Mouse (Mus musculus): Measurements from ENCODE around the gene Lamtor2.

The Lamtor2 gene

DNA sequence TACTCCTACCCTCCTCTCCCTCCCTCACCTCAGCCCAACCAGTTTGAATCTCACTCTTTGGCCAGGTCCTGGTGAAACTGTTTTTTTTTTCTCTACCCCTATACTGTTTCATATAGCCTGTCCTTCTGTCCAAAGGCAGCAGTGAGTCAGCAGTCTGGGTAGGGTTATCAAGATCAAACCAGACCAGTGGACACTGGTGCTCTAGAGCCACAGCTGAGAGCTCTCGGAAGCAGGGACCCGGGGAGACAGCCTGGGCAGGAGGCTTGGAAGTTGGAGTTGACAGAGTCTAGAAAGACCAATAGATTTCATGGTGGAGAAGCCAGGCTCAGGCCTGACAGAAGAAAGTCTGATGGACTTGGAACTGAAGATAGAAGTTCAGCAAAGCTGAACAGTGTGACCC, 15.7 kb upstream of the Lamtor2 start:
- in situ Hi-C loops (cut with MboI; ENCODE audit: low sequenced_read_pairs), result no loop called here

DNA sequence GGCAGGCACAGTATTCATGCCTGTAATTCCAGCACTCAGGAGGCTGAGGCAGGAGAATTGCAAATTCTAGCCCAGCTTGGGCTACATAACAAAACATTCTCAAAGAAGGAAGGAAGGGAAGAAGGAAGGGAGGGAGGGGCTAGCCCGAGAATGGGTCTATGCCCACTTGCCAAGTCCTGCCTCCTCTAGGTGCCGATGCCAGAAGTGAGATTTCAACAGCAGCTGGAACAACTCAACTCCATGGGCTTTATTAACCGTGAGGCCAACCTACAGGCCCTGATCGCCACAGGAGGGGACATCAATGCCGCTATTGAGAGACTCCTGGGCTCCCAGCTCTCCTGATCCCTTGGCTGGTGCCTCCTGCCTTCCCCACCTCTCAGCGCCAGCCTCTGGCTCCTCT, 15.0 kb upstream of the Lamtor2 start:
- in situ Hi-C loops (cut with MboI; ENCODE audit: low sequenced_read_pairs), result no loop called here

- in situ Hi-C loops (cut with MboI; ENCODE audit: low sequenced_read_pairs), result no loop called here
Observed at GRCm38 (mm10) chr3:88566536-88567061, 13.7 kb upstream of the Lamtor2 start.

DNA sequence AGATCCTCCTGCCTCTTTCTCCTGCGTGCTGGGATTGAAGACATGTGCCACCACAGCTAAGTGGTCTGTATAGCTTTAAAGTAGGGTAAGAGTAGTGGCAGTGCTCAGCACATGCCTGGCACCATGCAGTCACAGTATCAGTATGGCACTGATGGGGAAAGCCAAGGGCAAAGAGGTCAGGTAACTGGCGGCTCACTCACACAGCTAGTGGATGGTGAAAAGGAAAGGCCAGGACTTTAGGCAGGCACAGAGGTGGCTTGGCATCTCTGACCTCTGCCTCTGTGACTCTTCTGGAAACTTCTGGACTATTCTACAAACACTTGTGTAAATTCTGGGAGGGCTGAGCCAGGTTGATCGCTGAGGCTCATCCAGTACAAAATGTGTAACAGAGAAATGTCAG, 13.2 kb upstream of the Lamtor2 start:
- in situ Hi-C loops (cut with MboI; ENCODE audit: low sequenced_read_pairs), result no loop called here

- in situ Hi-C loops (cut with MboI; ENCODE audit: low sequenced_read_pairs), result no loop called here
Observed at GRCm38 (mm10) chr3:88563966-88564365, 11.1 kb upstream of the Lamtor2 start.

DNA sequence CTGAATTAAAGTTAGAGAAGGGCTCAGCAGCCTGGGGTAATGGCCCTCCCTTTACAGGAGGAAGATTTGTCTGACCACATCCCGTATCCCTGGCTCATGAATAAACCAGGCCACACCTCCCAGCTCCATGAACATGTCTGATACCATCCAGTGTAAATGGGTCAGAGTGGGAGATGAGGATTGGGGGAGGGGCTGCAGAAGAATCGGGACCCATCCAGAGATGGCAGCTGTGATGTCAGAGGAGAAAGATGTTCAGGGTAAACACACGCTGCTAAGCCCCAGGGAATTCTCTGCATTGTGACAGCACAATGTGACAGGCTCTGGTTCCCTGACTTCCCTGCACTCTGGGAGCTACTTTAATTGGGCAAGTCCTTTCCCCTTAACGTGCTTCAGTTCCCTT, 10.6 kb upstream of the Lamtor2 start:
- in situ Hi-C loops (cut with MboI; ENCODE audit: low sequenced_read_pairs), result no loop called here

DNA sequence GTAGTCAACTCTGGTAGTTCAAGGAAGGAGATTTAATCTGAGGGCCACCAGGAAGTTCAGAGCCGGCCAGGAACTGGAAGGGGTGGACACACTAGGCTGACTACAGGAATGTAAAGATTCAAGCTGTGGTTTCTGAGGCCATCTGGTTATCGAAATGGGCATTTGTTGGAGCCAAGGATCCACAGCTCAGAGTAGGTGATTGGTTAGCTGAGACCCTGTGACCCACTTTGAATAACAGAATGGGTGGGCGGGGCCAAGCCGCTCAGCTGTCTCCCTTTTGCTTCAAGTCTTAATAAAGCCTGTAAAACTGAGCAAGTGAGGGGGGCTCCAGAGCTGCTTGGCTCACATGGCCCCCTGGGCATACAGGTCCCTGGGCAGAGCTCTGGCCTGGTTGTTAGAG, 9.1 kb upstream of the Lamtor2 start:
- in situ Hi-C loops (cut with MboI; ENCODE audit: low sequenced_read_pairs), result no loop called here

GRCm38 (mm10) chr3:88559596-88559995, 6.7 kb upstream of the Lamtor2 start:
- in situ Hi-C loops (cut with MboI; ENCODE audit: low sequenced_read_pairs), result no loop called here

GRCm38 (mm10) chr3:88556616-88557015, 3.7 kb upstream of the Lamtor2 start:
- in situ Hi-C loops (cut with MboI; ENCODE audit: low sequenced_read_pairs), result no loop called here

DNA sequence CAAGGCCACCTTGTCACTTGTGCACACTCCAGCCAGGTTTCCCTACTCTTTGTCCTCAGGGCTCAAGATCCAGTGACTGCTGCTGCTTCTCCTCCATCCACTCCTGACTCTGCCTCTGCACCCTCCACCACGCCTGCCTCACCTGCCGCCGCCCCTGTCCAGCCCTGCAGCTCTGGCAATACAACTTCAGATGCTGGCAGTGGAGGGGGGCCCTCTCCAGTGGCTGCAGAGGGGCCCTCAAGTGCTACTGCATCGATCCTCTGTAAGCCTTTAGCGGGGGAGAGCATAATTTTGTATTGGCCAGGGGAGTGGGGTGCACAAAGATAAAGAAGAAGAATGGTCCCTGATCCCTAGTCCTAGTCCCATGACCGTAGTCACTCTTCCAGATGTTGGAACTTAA, 2.9 kb upstream of the Lamtor2 start:
- in situ Hi-C loops (cut with MboI; ENCODE audit: low sequenced_read_pairs), result no loop called here

GRCm38 (mm10) chr3:88555069-88555605, 2.3 kb upstream of the Lamtor2 start:
- in situ Hi-C loops (cut with MboI; ENCODE audit: low sequenced_read_pairs), result no loop called here

DNA sequence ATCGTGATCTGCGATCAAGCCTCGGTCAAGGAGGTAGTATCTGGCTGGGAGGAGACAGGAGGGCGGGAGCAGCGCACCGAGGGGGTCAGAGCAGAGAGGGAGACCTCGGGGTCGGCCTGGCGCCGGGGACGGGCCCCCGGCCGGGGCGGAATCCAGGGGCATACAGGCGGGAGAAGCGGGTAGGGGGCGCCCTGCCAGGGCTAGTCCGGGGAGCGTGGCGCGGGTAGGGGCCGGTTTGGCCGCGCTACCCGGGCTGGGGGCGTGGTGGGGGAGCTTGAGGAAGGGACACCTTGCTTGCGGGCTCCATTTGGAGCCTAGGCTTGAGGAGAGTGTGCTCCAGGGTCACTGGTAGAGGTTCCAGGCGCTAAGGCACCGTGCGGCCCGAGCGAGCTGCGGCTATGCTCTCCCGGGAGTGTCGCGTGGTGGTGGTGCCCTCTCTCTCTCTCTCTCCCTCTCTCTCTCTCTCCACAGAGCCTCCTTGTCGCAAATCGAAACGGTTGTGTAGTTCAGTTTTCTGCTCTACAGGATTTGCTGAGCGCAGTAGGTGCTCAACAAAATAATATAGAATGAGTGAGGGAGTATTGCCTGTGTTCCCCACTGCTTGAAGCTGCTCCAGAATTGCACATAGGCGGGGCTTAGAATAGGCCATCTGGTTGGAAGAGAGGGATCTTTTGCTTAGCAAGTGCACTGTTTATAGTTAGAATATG, 1.2 kb upstream of the Lamtor2 start:
- in situ Hi-C loops (cut with MboI; ENCODE audit: low sequenced_read_pairs), result no loop called here

DNA sequence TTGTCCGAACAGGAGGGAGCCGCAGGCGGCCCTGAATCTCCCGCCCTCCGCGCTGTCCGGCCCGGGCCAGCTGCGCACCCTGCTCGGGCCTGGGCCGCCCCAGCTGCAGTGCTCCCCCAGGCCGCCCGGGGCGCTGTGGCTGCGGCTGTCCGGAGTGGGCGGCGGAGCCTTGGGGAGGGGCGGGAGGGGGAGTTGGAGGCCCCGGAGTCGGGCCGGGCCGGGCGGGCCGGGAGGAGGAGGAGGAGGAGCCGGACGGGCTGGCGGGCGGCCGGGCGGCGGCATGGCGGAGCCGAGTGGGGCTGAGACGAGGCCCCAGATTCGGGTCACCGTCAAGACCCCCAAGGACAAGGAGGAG, 628 bp upstream of the Lamtor2 start, which contains the start of gene Ubqln4:
Gene Ubqln4 (plus strand): TSS at position 234 of the 355 bp plus-strand sequence.
- in situ Hi-C loops (cut with MboI; ENCODE audit: low sequenced_read_pairs), result no loop called here

- in situ Hi-C loops (cut with MboI; ENCODE audit: low sequenced_read_pairs), result no loop called here
Observed at GRCm38 (mm10) chr3:88552082-88552645, 710 bp downstream of the Lamtor2 start.

DNA sequence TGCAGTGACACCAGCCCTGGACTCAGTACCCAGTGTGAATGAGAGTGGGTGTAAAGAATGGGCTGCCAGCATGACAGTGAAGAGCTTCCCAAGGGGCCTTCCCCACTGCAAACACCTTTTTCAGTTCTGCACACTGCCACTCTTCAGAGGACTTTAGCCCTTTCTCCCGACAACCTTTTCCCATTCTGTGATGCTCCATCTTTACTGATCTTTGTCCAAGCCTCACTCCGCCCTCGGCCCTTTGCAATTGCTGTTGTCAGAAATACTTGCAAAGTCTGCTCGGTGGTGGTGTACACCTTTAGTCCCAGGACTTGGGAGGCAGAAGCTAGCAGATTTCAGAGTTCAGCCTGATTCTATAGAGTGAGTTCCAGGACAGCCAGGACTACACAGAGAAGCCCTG, 1.3 kb downstream of the Lamtor2 start:
- in situ Hi-C loops (cut with MboI; ENCODE audit: low sequenced_read_pairs), result no loop called here

DNA sequence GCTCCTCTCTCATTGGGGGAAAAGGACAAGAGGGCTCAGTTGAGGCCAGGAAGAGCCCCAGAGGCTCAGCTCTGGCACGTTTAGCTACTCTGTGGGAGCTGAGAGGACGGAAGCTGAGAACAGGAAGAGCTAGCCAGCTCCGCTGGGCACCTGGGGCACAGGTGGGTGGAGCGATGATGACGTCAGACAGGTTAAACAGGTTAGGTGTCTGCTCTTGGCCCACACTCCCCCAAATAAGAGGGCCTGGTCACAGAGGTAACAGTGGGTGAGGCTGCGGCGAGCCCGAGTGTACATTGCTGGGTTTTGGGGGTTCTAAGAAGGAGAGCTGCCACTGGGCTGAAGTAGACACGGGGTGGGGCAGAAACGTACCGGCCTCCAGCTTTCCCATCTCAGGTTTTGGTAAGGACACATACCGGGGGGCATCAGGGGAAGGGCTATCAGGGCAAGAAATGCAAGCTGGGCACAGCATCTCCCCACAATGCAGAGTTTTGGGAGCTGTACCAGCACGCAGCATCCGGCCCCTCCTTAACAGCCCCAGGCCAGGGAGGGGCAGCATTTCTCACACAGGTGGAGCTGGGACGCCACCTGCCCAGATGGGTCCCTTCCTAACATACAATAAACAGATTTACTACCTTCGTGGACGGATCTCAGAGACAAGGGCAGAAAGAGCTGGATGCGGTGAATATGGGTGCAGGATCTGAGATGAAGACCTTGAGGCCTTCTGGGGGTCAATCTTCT, 4.5 kb downstream of the Lamtor2 start, which contains the start of gene Rab25:
Gene Rab25 (minus strand): TSS at position 121 of the 738 bp plus-strand sequence.
- in situ Hi-C loops (cut with MboI; ENCODE audit: low sequenced_read_pairs), result no loop called here

GRCm38 (mm10) chr3:88546674-88547418, 6.0 kb downstream of the Lamtor2 start:
- in situ Hi-C loops (cut with MboI; ENCODE audit: low sequenced_read_pairs), result no loop called here

DNA sequence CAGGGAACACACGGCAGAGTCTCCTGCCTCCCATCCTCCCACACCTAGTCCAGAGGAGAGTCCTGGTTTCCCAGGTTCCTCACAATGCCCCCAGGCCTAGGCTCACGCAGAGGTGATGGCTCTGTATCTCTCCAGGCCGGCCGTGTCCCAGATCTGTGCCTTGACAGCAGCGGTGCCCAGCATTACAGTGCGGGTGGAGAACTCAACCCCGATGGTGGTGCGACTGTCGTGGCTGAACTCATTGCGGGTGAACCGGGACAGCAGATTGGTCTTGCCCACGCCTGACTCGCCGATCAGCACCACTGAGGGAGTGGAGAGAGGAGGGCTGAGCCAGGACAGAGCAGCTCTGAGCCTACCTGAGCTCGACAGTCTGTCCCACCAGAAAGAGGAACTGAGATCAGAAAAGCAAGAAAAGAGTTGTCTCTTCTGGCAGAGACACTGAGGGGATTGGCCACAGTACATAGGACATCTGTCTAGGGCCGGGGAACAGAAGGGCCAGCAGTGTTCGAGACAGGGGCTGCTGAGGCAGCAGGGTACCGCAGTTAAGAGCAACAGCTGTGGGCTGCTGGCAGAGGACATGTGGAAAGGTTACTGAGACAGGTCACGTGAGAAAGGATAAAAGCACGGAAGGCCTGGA, 7.8 kb downstream of the Lamtor2 start:
- in situ Hi-C loops (cut with MboI; ENCODE audit: low sequenced_read_pairs), result no loop called here

- in situ Hi-C loops (cut with MboI; ENCODE audit: low sequenced_read_pairs), result no loop called here
Observed at GRCm38 (mm10) chr3:88544514-88544913, 8.4 kb downstream of the Lamtor2 start.

DNA sequence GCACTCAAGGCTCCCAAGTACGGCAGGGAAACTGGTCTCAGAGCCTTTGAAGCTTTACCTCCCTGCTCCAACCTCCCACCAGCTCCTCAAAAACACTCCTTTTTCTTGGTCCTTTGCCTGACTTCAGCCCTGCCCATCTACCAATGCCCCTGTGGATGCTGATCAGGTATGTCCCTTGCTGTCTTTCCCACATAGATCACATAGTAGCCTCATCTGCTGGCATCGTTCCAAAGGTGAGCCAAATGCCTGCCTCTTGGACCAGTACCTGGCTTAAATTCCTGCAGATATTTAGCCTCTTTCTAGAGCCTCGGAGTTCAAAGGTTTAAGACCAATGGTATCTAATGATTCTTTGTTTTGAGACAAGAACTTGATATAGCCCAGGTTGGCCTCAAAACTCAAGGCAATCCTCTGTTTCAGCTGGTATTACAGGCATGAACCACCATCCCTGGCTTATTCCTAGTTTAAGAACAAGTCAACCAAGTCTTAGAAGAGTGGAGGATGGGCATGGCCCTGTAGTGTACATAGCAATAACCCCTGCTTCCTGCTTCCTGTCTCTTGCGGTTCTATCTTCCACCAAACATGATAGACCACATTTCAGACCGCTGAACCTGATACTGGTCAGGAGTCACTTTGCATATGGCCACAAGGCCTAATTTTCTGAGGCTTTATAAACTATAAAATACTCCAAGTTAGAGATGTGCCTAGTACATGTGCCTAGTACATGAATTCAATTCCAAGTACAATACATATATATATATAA, 9.0 kb downstream of the Lamtor2 start:
- in situ Hi-C loops (cut with MboI; ENCODE audit: low sequenced_read_pairs), result no loop called here
